Mouse (Mus musculus) ovary, postnatal 10 days (tissue): ENCODE results near the gene Glrp1.

ENCODE experiments used
- DNase-seq: peaks from one replicate; pipeline ENCODE4 v3.0.0; 2022; ENCODE audit warnings: low spot score

Gene Glrp1

DNA sequence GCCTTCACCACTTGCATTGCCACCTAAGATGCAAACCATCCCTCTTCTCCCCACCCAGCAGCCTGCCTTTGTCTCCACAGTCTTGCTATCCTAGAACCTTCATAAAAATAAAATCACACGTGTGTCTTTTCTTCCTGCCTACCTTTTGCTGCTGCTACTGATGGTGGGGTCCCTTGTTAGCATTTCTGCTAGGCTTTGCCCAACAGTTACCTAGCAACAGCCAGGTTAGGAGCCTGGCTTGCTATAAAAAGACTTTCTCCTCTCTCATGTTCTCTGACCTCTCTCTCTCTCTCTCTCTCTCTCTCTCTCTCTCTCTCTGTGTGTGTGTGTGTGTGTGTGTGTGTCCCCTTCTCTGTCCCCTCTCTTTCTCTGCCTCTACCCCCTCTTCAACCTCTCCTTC, 48.8 kb downstream of the Glrp1 start:
- no peak for DNase-seq

DNA sequence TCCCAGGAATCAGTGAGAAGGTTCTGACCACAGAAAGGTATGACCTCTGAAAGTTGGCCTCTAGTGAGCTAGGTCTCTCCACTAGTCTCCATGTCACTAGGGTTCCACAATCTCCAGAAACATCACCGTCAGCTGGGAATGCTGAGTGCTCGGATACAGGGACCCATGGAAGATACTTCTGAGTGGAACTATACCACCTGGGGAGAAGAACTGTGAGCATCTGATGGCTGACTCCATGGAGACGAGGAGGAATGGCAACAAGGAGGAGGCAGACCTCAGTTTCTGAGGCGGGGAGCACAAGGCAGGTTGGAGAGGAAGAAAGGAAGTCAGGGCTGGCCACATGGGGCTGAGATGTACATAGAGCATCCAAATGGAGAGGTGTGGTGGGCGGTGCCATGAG, 50.2 kb downstream of the Glrp1 start:
- DNase-seq, result no peak

DNA sequence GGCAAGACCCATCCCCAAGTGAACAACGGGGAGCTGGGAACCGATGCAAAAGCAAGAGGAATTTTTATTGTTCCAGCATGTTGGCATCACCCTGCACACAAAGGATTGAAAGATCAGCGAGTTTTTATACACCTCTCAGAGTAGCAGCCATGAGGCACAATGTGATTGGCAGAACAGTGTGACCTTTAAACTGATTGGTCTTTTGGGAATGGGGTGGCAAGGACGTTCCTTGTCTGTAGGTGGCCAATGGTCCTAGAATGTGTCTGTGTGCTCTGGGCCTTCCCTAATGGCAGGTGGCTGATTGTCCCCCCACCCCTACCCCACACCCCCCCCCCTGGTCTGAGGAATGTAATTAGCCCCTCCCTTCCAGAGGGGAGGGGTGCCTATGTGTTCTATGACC, 50.7 kb downstream of the Glrp1 start:
- DNase-seq, result no peak

- DNase-seq, result peak; percentile 48
Observed at GRCm38 (mm10) chr1:88456451-88457072, 53.3 kb downstream of the Glrp1 start.

GRCm38 (mm10) chr1:88455761-88456160, 54.1 kb downstream of the Glrp1 start:
- DNase-seq, result no peak

DNA sequence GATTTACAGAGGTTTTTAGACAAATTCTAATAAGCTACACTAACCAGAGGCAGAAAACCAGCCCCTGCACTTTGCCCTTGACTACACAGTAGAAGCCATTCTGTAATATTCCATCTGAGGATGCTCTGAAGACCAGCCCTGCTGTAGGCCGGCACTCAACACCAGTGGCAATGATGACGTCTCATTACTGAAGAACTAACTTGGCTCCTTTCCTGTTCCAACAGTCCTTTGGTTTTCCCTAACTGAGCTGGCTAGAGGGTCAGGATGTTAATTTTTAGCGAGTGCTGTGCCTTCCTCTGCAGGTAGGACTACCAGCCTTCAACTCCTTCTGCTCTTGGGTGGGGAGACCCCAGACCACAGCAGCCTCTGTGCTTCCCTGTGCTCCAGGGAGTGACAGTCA, 55.2 kb downstream of the Glrp1 start:
- DNase-seq, result no peak

DNA sequence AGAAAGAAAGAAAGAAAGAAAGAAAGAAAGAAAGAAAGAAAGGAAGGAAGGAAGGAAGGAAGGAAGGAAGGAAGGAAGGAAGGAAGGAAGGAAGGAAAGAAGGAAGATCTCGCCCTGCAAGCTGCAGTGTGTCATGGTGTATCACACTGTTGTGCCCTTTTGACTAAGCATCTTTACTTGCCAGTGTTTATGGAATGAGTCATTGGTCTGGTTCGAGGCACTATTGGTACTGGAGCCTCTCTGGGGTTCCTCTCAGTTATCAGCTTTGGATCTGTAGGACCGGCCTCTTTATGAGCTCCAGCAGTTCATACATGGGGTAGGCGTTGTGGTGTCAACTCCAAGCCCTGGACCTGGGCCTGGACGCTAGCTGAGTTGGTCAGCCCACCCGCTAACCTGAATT, 57.7 kb downstream of the Glrp1 start:
- no peak for DNase-seq

- no peak for DNase-seq
Observed at GRCm38 (mm10) chr1:88450668-88451067, 59.2 kb downstream of the Glrp1 start.
